Mouse (Mus musculus) erythroblast, adult 5-6 weeks (primary cell): ENCODE data around the gene Rsph3b. TPM values are rescaled to one million over a fixed set of nuclear protein-coding genes. Genes with fewer than 3 reads are reported as not detected.
"Not testable (repeated sequence)": the region's sequence is repeated elsewhere in the genome, so short reads cannot be mapped to it uniquely, and the experiment has no call there.

Source experiments
- ATAC-seq: replicated peaks from 2 replicates; pipeline ENCODE4 v1.8.0; 2016; ENCODE audit warnings: moderate number of reproducible peaks, mild to moderate bottlenecking, moderate TSS enrichment, inconsistent platforms; ENCODE audit not compliant: poor library complexity, low FRiP score, severe bottlenecking
- total RNA-seq, 2 experiments: library from RNA; stranded (forward) in 1 of 2; stranded (reverse) in 1 of 2; fragments of 150-400 nt in 1 of 2; fragments of 200-764, 138-1000 nt in 1 of 2; gene quantifications; 2 replicates each; pipeline versions ENCODE4 v1.2.3 to v1.2.4; 2015 to 2017; ENCODE audit warnings: low replicate concordance in 2 of 2

The Rsph3b gene
- total RNA-seq, 2 experiments from 2014 or later = 13.5 to 16.7 TPM

- ATAC-seq = not testable (repeated sequence)
Measured at GRCm38 (mm10) chr17:6960349-6960748, 11.9 kb upstream of the Rsph3b start.

- not testable (repeated sequence) for ATAC-seq
Measured at GRCm38 (mm10) chr17:6959543-6960259, 11.2 kb upstream of the Rsph3b start.

DNA sequence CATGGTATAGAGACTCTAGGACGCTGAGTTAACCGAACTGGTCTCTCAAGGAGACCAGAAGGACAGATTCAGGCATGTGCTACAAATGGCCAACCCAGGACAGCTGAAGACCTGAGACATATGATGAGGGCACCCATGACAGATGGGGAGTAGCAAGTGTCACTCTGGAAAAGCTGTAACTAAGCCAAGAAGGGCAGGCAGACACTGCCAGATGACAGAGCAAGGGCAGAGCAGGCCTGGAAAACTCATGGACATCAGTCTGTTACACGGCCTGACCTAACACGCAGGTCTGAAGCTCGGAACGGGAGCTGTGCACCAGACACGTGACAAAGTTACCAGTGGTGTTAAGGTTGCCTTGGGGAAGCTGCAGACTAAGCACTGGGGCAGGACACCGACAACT is 10.4 kb upstream of the Rsph3b start:
- ATAC-seq = not testable (repeated sequence)

DNA sequence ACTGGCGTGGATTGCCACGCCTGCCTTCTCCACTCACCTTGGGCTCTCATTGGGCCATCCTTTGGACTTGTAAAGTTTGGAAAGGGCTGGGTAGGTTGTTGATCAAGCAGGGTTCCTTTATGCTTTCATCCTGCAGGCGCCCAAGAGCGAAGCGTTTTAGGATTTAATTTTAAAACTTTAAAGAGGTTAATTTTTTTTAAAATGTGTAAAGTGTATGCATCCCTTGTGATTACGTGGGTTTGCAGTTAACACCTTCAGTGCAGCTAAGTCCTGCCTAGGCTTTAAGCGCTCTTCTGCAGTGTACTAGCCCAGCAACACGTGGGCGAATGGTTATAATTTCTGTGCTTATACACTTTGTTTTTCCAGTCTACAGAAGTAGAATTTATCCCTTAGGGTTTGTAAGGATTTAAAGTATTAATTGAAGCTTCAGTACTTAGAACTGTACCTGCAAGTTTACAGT is 317 bp upstream of the Rsph3b start:
- ATAC-seq = not testable (repeated sequence)

DNA sequence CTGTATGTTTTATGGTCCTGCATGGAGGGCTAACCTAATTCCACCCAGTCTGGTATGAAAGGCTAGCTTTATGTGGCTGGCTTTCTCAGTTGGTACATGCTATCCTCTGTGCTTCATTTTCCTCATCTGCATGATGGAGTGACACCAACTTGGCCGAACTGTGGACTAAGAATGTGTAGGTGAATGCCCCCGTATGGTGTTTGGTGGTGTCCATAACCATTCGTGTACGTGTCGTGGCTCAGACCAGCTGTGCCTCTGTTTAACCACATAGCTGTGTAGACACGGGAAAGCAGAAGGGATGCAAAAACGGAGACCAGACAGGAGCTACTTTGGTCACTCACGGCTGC is 872 bp downstream of the Rsph3b start:
- not testable (repeated sequence) for ATAC-seq

- ATAC-seq = not testable (repeated sequence)
Measured at GRCm38 (mm10) chr17:6942560-6942959, 5.9 kb downstream of the Rsph3b start.

DNA sequence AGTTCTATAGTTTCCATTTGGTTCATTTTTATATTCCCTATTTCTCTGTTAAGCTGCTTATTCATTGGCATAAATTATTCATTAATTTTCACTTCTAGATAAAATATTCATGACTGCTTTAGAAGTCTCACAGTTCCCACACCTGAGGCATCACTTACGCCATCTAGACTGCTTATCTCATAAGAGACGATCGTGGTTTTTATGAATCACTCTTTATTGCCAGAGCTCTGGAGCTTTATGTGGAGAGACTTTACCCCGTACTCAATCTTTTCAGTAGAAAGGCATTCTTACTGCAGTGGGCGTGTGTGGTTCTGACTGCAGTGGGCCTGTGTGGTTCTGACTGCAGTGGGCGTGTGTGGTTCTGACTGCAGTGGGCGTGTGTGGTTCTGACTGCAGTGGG is 16.9 kb downstream of the Rsph3b start:
- ATAC-seq = not testable (repeated sequence)

DNA sequence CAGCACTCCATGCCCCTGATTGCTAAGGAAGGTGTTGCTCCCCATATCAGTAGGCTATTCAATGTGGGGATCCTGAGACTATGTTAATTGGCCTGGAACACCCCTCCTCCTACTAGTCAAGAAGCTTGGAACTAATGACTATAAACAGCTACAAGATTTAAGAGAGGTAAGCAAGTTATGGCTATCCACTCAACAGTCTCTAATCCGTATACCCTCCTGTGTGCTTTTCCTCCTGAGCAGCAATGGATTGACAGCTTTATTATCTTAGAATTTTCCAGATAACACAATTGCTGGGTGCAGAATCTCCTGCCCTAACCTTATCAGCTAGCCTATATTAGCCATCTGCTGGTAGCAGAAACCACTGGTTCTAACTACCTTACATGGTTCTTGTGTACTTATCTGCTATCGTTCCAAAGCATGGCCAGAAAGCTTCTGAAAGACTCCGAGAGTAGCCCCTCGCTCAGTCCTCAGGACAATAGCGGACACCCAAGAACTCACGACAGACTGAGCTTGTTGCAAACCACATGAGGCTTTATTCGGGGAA is 28.1 kb downstream of the Rsph3b start:
- peak; percentile 25; the same call in 1 of the 2 replicates for ATAC-seq

- not testable (repeated sequence) for ATAC-seq
Measured at GRCm38 (mm10) chr17:6919388-6919787, 29.1 kb downstream of the Rsph3b start.

- not testable (repeated sequence) for ATAC-seq
Measured at GRCm38 (mm10) chr17:6915282-6915681, 33.2 kb downstream of the Rsph3b start.

GRCm38 (mm10) chr17:6914066-6914465 is 34.4 kb downstream of the Rsph3b start:
- not testable (repeated sequence) for ATAC-seq

- peak; percentile 86 for ATAC-seq
Measured at GRCm38 (mm10) chr17:6900361-6900760, 48.1 kb downstream of the Rsph3b start.

DNA sequence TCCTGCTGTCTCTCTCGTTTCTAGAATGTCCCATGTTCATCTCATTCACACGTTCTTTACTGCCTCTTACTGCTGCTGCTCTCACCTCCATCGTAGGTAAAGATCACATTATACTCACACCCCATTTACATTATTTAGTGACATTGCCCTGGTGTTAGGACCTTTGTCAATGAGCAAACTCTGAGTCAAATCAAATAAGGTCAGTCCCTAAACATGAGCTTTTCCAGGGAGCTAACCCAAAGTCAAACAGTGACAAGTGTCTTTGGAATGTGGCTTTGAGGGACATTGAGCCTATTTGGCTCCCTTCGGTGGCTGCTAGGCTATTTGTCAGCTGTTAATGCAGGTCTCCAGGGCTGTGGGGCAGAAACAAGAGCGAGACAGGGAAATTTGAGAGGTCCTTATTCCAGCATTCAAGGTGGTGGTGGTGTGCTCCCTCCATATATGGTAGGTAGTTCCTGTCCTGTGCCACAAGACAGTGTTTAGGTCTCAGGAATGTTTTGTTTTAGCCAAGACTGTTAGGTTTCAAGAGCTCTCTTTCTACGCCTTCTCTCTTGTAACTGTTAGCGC is 50.4 kb downstream of the Rsph3b start:
- not testable (repeated sequence) for ATAC-seq

- no peak for ATAC-seq
Measured at GRCm38 (mm10) chr17:6896756-6897155, 51.7 kb downstream of the Rsph3b start.

DNA sequence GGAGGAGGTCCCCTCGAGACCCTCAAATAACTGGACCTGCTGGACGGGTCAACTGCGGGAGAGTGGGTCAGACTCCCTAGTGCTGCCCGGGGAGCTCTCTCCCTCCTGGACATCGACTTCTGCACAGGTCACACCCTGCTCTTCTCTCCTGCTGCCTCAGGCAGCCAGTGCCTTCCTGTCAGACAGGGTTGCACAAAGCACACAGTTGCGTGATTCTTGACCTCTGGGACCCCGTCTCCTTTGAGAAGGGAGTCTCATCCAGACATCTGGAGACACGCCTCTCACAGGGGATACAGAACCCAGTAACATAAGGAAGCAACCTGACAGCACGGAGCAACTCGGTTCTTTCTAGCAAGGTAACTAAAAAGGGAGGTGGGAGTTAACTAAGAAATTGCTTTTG is 55.1 kb downstream of the Rsph3b start:
- no peak for ATAC-seq

DNA sequence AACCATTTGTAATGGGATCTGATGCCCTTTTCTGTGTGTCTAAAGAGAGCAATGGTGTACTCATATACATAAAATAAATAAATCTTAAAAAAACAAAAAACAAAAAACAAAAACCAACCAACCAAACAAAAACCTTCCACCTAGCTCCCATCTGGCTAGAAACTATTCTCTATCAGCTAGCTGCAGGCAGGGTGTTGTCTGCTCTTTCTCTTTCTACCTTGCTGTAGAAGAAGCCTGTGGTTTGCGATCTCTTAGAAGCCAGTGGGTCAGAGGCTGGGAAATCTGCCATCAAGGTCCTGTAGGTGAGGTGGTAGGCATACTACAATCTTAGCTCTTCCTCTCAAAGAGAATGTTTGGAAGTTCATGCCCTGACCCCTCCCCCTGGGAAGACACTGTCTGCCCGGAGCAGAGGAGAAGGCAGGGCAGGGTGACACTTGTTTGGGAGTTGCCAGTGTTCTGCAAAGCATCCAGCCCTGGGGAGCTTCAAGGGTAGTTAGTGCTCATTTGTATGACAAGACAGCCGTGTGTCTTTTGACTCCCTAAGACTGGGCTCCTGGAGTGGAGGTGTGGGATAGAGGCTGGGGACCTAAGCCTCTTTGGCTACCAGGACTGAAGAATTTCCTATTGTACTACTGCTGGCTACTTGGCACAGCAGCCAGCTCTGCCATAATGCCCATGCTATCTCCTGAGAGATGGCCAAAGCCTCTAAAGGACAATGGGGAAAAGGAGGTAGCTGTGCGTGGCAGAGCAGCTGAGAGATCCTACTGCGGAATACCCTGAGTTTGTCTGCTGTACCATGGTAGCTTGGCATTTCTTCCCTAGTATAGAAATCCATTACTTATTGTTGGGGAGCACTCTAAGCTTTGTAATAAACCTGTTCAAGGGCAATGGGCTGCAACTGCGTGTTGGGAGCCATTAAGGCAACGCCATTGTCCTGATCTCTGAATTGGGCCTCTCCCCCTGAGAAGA is 56.2 kb downstream of the Rsph3b start:
- peak; percentile 87 for ATAC-seq

DNA sequence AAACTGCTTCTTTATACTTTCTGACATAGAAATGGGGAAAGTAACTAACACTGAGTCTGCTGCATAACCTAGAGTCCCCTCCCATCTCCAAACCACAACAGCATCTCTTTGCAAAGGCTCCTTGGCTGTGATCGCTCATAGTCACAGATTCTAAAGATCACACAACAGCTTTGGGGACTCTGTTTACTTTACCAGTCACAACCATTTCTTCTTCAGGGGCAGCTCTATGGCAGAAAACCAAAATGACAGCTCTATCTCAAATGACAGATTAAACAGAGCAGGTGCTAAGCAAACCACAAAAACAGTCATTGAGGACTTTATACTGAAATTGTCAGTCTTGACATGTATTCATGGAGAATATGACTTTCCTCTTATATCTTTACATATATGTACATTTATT is 62.0 kb downstream of the Rsph3b start:
- ATAC-seq = no peak; the same call in 1 of the 2 replicates

DNA sequence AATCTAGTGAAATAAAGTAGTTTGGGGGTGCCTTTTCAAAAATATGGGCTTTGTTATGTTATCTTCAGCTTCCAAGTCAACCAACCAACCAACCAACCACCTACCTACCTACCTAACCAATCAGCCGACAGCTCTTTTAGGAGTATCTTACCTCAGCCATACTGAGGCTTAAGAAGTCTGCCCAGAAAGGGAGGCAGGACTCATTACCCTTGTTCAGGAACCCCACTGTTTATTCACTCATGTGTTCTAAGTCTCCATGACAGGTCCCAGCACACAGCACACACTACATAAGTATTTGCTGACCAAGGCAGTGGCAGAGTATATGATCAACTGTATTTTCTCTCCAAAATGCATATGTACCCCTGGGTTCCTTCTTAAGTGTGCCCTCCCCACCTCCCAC is 64.0 kb downstream of the Rsph3b start:
- ATAC-seq = no peak

DNA sequence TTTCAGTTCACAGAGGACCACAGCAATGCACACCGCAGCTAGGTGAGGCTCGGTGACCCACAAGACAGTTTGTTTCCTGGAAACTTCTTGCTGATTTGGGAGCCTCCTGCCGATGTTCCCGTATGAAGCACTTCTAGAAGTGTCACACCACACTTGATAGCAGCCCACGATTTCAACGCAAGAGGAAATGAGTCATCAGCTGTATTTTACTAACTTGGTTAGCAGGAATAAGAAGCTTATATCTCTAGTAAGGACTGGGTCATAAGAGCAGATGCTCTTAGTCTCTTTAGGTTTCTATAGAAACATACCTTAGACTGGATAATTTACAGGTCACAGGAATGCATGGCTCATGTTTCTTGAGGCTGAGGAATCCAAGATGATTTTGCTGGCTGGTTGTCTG is 67.2 kb downstream of the Rsph3b start:
- ATAC-seq = no peak

- no peak for ATAC-seq
Measured at GRCm38 (mm10) chr17:6871421-6871820, 77.1 kb downstream of the Rsph3b start.
